12 mouse cellular contexts compared by ENCODE assay signal in the genomic region with DNA sequence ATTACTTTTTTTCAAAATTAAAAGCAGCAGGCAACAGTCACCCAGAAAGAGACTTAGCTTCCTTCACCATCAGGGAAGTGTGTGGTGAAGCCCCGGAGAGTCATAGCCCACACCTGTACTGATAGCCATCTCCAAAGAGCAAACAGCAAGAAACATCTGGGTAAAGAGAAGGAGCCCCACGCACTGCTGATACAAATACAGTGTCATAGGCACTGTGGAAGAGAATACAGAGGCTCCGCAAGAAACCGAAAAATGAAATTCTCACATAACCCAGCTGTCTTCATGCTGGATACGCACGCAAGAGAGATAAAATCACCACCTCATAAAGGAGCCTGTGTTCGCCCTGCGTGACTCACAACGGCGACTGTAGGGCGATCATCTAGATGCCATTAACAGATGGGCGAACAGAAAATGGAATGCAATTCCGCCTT. TPM values are rescaled to one million over a fixed set of nuclear protein-coding genes. Genes with fewer than 3 reads are reported as not detected.
DNase-seq lines count a peak whose midpoint lies in the region; ATAC-seq and TF ChIP-seq lines count a peak whose summit lies in the region.
"Had no signal": no experiment of that assay in that cellular context is flagged by ENCODE, and none has a peak within 500 bp of the region (broad histone marks: within the 10 kb centered on the region; RNA-seq: fewer than 3 reads in every experiment).

No protein-coding gene starts in this region.

- no peaks in the 10 kb centered on the region for H3K4me1 ChIP-seq in heart, postnatal 0 days (ENCODE audit: control insufficient read depth, insufficient read depth)

- no peaks in the 10 kb centered on the region for H3K36me3 ChIP-seq in heart, postnatal 0 days (replicated peaks; ENCODE audit: control insufficient read depth, insufficient read depth, low read length)

- no peak for TF ChIP-seq EP300 in heart, postnatal 0 days (IDR thresholded peaks at IDR 0.05; ENCODE audit: low read depth)

- no peak overlapping the region; the same call in 1 of the 2 replicates for H3K4me2 ChIP-seq in heart, postnatal 0 days (ENCODE audit: low read depth, low read length)
- H3K4me2 ChIP-seq: liver, embryonic 11.5 days had no signal

- H3K9me3 ChIP-seq in heart, postnatal 0 days (replicated peaks; ENCODE audit: control insufficient read depth, low read length): no peaks in the 10 kb centered on the region

- TF ChIP-seq CTCF in heart, postnatal 0 days (IDR thresholded peaks at IDR 0.05; ENCODE audit: low read depth): no peak

- no peak overlapping the region for H3K9ac ChIP-seq in heart, postnatal 0 days (replicated peaks; ENCODE audit: low read depth, low read length)

- intact Hi-C loops in heart, postnatal 36 days (cut with DNase I): no loop called here
- intact Hi-C loops in left cerebral cortex, postnatal 14 days (cut with DNase I): no loop called here

- peak; percentile 4 for DNase-seq in heart, postnatal 0 days (ENCODE audit: low spot score)
- no peak for DNase-seq in heart, postnatal 36 days
- peak; percentile 88 for DNase-seq in T-cell, adult 2 months (ENCODE audit: low spot score)
- DNase-seq in induced T-regulatory cell, adult 2 months (ENCODE audit: low read depth): peak; percentile 87
- DNase-seq in thymus, postnatal 25 days: peak; percentile 72
- no peak for DNase-seq in left cerebral cortex, postnatal 14 days (ENCODE audit: low spot score in 2 of 2)
- no peak for DNase-seq in layer of hippocampus, adult 18-20 months (ENCODE audit: low spot score in 2 of 2)
- DNase-seq in frontal cortex, postnatal 36 days (ENCODE audit: low spot score in 2 of 2): no peak
- DNase-seq: gastrocnemius, postnatal 14 days; kidney, adult 9 months; right cerebral cortex, adult 18-20 months had no signal

- WGBS in heart, postnatal 0 days: 72% methylated on average over 13 of the region's 13 CpGs

- no peaks in the 10 kb centered on the region for H3K27me3 ChIP-seq in heart, postnatal 0 days (ENCODE audit: control insufficient read depth, insufficient read depth, low read length)

- ATAC-seq in heart, postnatal 0 days (ENCODE audit: insufficient read depth, low read depth): no peak

- H3K27ac ChIP-seq in heart, postnatal 0 days (ENCODE audit: low read depth): peak overlapping the region; percentile 53; the same call in 1 of the 2 replicates

- no peak overlapping the region for H3K4me3 ChIP-seq in heart, postnatal 0 days (ENCODE audit: low read depth, low read length)

RNA-seq across cellular contexts. Expression of a gene that starts 46.8 kb away (rescaled TPM):
- total RNA-seq in heart, postnatal 0 days (2014; rRNA removed; ENCODE audit: low replicate concordance): 0.04 and 3.5 TPM in 2 replicates
- polyA plus RNA-seq in heart, postnatal 0 days (2015; fragmentation: Nextera tagmentation; extraction: Ambion mirVana): 0.30 and 0.33 TPM in 2 replicates
- total RNA-seq in heart, postnatal 36 days (2021): under 1 TPM; 0.11 to 0.39 TPM
- 10 to 100 TPM; 22.1 to 24.0 TPM for total RNA-seq in left cerebral cortex, postnatal 14 days (2021)
- total RNA-seq in layer of hippocampus, adult 18-20 months (2021): 10 to 100 TPM; 34.1 TPM

Comparison
In these comparisons a context has a peak if more than half of its experiments do, and no peak if none do; other contexts are left out.
1. DNase-seq: peak in heart, postnatal 0 days (single experiment), T-cell, adult 2 months (single experiment), induced T-regulatory cell, adult 2 months (single experiment) and thymus, postnatal 25 days (single experiment); none in heart, postnatal 36 days (0 of 2), left cerebral cortex, postnatal 14 days (0 of 2), layer of hippocampus, adult 18-20 months (0 of 2) and frontal cortex, postnatal 36 days (0 of 2).